In the genomic region with DNA sequence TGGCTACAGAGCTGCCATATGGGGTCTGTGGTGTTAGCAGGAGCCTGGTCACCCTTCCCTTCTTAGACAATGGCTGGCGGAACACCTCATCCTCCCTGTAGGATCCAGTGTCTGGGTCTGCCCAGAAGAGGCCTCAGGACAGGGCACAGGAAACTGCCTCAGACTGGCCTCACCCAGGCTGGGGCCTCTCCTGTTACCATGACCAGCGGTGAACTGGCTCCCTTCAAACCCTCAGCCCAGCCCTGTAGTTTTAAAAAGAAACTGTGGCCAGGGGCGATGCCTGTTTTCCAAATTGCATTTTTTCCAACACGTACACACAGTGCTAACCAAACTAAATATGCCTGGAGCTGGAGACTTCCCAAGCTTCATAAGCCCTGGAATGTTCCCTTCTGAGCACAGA, we compare ENCODE assay signal across 12 mouse cellular contexts. TPM values are rescaled to one million over a fixed set of nuclear protein-coding genes. Genes with fewer than 3 reads are reported as not detected.
A peak's percentile ranks its signal among the peaks of the same experiment; 100 is the strongest.
DNase-seq lines count a peak whose midpoint lies in the region; ATAC-seq and TF ChIP-seq lines count a peak whose summit lies in the region.
"Had no signal": no experiment of that assay in that cellular context is flagged by ENCODE, and none has a peak within 500 bp of the region (broad histone marks: within the 10 kb centered on the region; RNA-seq: fewer than 3 reads in every experiment).

No protein-coding gene starts in this region.

- H3K9me3 ChIP-seq in heart, postnatal 0 days (replicated peaks; ENCODE audit: control insufficient read depth, low read length) = no peaks in the 10 kb centered on the region
- H3K9me3 ChIP-seq: liver, embryonic 12.5 days; midbrain, embryonic 12.5 days had no signal

- no peak for DNase-seq in heart, postnatal 0 days (ENCODE audit: low spot score)
- DNase-seq in heart, postnatal 25 days (ENCODE audit: low spot score) = no peak
- peak; percentile 86 for DNase-seq in adipocyte (ENCODE audit: low spot score)
- DNase-seq in fibroblast of lung, adult 2 months (ENCODE audit: low read depth) = peak; percentile 65
- peak; percentile 53 for DNase-seq in lung, postnatal 14 days
- DNase-seq in spleen, adult 18-20 months = no peak
- no peak for DNase-seq in spleen, postnatal 36 days (ENCODE audit: low spot score in 2 of 2)
- DNase-seq: adrenal gland, postnatal 25 days; kidney, postnatal 4 days; thymus, adult 18-20 months had no signal

- no peak overlapping the region for H3K9ac ChIP-seq in heart, postnatal 0 days (replicated peaks; ENCODE audit: low read depth, low read length)
- H3K9ac ChIP-seq: liver, embryonic 12.5 days; midbrain, embryonic 12.5 days had no signal

- 60% methylated on average over 4 of the region's 4 CpGs for WGBS in heart, postnatal 0 days

- H3K4me2 ChIP-seq in heart, postnatal 0 days (ENCODE audit: low read depth, low read length) = no peak overlapping the region
- H3K4me2 ChIP-seq: liver, embryonic 12.5 days; midbrain, embryonic 12.5 days had no signal

- no peak overlapping the region for H3K4me3 ChIP-seq in heart, postnatal 0 days (ENCODE audit: low read depth, low read length)
- H3K4me3 ChIP-seq: liver, embryonic 12.5 days; midbrain, embryonic 12.5 days had no signal

- H3K27me3 ChIP-seq in heart, postnatal 0 days (ENCODE audit: control insufficient read depth, insufficient read depth, low read length) = no peaks in the 10 kb centered on the region
- H3K27me3 ChIP-seq: liver, embryonic 12.5 days; midbrain, embryonic 12.5 days had no signal

- H3K4me1 ChIP-seq in heart, postnatal 0 days (ENCODE audit: control insufficient read depth, insufficient read depth) = no peaks in the 10 kb centered on the region
- H3K4me1 ChIP-seq: liver, embryonic 12.5 days; midbrain, embryonic 12.5 days had no signal

- intact Hi-C loops in heart, postnatal 25 days (cut with DNase I) = no loop called here

- no peak for TF ChIP-seq EP300 in heart, postnatal 0 days (IDR thresholded peaks at IDR 0.05; ENCODE audit: low read depth)

- ATAC-seq in heart, postnatal 0 days (ENCODE audit: insufficient read depth, low read depth) = peak; percentile 38
- ATAC-seq: liver, embryonic 12.5 days had no signal

- no peaks in the 10 kb centered on the region for H3K36me3 ChIP-seq in heart, postnatal 0 days (replicated peaks; ENCODE audit: control insufficient read depth, insufficient read depth, low read length)
- H3K36me3 ChIP-seq: liver, embryonic 12.5 days; midbrain, embryonic 12.5 days had no signal

- H3K27ac ChIP-seq in heart, postnatal 0 days (ENCODE audit: low read depth) = peak overlapping the region; percentile 20; the same call in 1 of the 2 replicates
- H3K27ac ChIP-seq: liver, embryonic 12.5 days; midbrain, embryonic 12.5 days had no signal

- no peak for TF ChIP-seq CTCF in heart, postnatal 0 days (IDR thresholded peaks at IDR 0.05; ENCODE audit: low read depth)

RNA-seq across cellular contexts. Expression of a gene that starts 20.7 kb away (rescaled TPM):
- total RNA-seq in heart, postnatal 0 days (2014; rRNA removed; ENCODE audit: low replicate concordance) = 38.6 and 60.0 TPM in 2 replicates
- polyA plus RNA-seq in heart, postnatal 0 days (2015; fragmentation: Nextera tagmentation; extraction: Ambion mirVana) = 20.8 and 22.6 TPM in 2 replicates
- 10 to 100 TPM; 18.8 to 24.6 TPM for total RNA-seq in heart, postnatal 25 days (2021)

Comparison
In these comparisons a context has a peak if more than half of its experiments do, and no peak if none do; other contexts are left out.
1. DNase-seq: peak in adipocyte (single experiment), fibroblast of lung, adult 2 months (single experiment) and lung, postnatal 14 days (single experiment); none in heart, postnatal 0 days (single experiment), heart, postnatal 25 days (single experiment), spleen, adult 18-20 months (0 of 2) and spleen, postnatal 36 days (0 of 2).